Mouse (Mus musculus) liver, adult 2 months (tissue): Measurements from ENCODE around the gene Olfr1006. TPM values are rescaled to one million over a fixed set of nuclear protein-coding genes. Genes with fewer than 3 reads are reported as not detected.

Source experiments
- DNase-seq: peaks from one replicate; pipeline ENCODE4 v3.0.0-alpha.2; 2011; ENCODE audit warnings: low read depth, low spot score; ENCODE audit errors: extremely low read depth
- H3K27ac ChIP-seq: fragments of 200-500 bp; replicated peaks from 2 replicates; pipeline ENCODE4 v1.5.1; 2012; ENCODE audit warnings: low read depth, mild to moderate bottlenecking, control low read depth, inconsistent platforms, low read length; ENCODE audit not compliant: insufficient read depth
- H3K27me3 ChIP-seq: fragments of 200-500 bp; 2 replicates; pipeline ENCODE4 v1.6.1; 2012; ENCODE audit warnings: mild to moderate bottlenecking, moderate library complexity, low read length, inconsistent platforms; ENCODE audit not compliant: control insufficient read depth, insufficient read depth
- H3K36me3 ChIP-seq: fragments of 200-500 bp; 2 replicates; pipeline ENCODE4 v1.6.1; 2012; ENCODE audit warnings: low read length, inconsistent platforms; ENCODE audit not compliant: control insufficient read depth, insufficient read depth
- H3K4me1 ChIP-seq: fragments of 200-500 bp; 2 replicates; pipeline ENCODE4 v1.6.1; 2011; ENCODE audit warnings: low read length; ENCODE audit not compliant: control insufficient read depth, insufficient read depth
- H3K4me3 ChIP-seq: fragments of 200-500 bp; 2 replicates; pipeline ENCODE4 v1.5.1; 2011; ENCODE audit warnings: low read depth, mild to moderate bottlenecking, control low read depth, low read length, moderate library complexity; ENCODE audit not compliant: insufficient read depth
- H3K79me2 ChIP-seq: fragments of 200-500 bp; 2 replicates; pipeline ENCODE4 v1.6.1; 2012; ENCODE audit warnings: inconsistent platforms, mild to moderate bottlenecking, low read length, moderate library complexity; ENCODE audit not compliant: control insufficient read depth, insufficient read depth
- H3K9ac ChIP-seq: fragments of 200-500 bp; 2 replicates; pipeline ENCODE4 v1.6.1; 2012; ENCODE audit warnings: low read depth, mild to moderate bottlenecking, control low read depth, inconsistent platforms, low read length
- CTCF ChIP-seq: fragments of 200-500 bp; IDR thresholded peaks from 2 replicates; pipeline ENCODE4 v1.5.1; 2011; ENCODE audit warnings: low read depth, low read length, control low read depth
- POLR2A ChIP-seq: fragments of 200-500 bp; IDR thresholded peaks from 2 replicates; pipeline ENCODE4 v1.6.1; 2011; ENCODE audit warnings: low read length, control low read depth; ENCODE audit not compliant: insufficient read depth; ENCODE audit errors: extremely low read depth
- WGBS: fragments of 180-500 bp; shearing (Covaris S2); methylation state at CpG from one replicate; pipeline ENCODE4 v1.1.7; 2018; 5-methylcytosine and 5-hydroxymethylcytosine counted together
- polyA plus RNA-seq: library from polyadenylated mRNA; depleted of rRNA; stranded (reverse); fragments of >200 nt; gene quantifications from 2 replicates; pipeline ENCODE4 v1.2.3, GENCODE M21; 2012; rRNA removed
- total RNA-seq: library from RNA; depleted of rRNA; stranded (reverse); fragments of >200 nt; gene quantifications from 2 replicates; pipeline ENCODE4 v1.2.3, GENCODE M21; 2014; rRNA removed

The Olfr1006 gene
- total and polyA plus RNA-seq, 2 experiments = not detected

- no peaks in the 10 kb centered on the region for H3K36me3 ChIP-seq
- DNase-seq = no peak
- H3K4me3 ChIP-seq = no peak within 1 kb of the TSS
- 88% methylated on average over 1 of the region's 1 CpGs for WGBS
- no peaks in the 10 kb centered on the region for H3K4me1 ChIP-seq
- no peak within 1 kb of the TSS for H3K9ac ChIP-seq
- no peak within 1 kb of the TSS for H3K27ac ChIP-seq
- no peaks in the 10 kb centered on the region for H3K27me3 ChIP-seq
- TF ChIP-seq CTCF = no peak
- TF ChIP-seq POLR2A = no peak
- H3K79me2 ChIP-seq = no peaks in the 10 kb centered on the region
These were observed 28.0 kb downstream of the Olfr1006 start, which contains the start of gene Olfr1002 for GRCm38 (mm10) chr2:85650604-85651003. TSS of gene Olfr1002 (minus strand) at chr2:85650704.

Other genes starting within 250 kb of the Olfr1006 start
- gene Olfr994, start 242.3 kb downstream of the Olfr1006 start, total RNA-seq = not detected in 2 replicates
- gene Olfr994, start 242.3 kb downstream of the Olfr1006 start, polyA plus RNA-seq = not detected in 2 replicates
- gene Olfr995, start 235.1 kb downstream of the Olfr1006 start, total RNA-seq = not detected in 2 replicates
- not detected in 2 replicates for gene Olfr995, start 235.1 kb downstream of the Olfr1006 start, polyA plus RNA-seq
- not detected in 2 replicates for gene 4833423E24Rik, start 159.7 kb downstream of the Olfr1006 start, total RNA-seq
- gene 4833423E24Rik, start 159.7 kb downstream of the Olfr1006 start, polyA plus RNA-seq = not detected in 2 replicates
- not detected in 2 replicates for gene Olfr996, start 99.6 kb downstream of the Olfr1006 start, total RNA-seq
- not detected in 2 replicates for gene Olfr996, start 99.6 kb downstream of the Olfr1006 start, polyA plus RNA-seq
- gene Olfr998, start 89.8 kb downstream of the Olfr1006 start, total RNA-seq = not detected in 2 replicates
- gene Olfr998, start 89.8 kb downstream of the Olfr1006 start, polyA plus RNA-seq = not detected in 2 replicates
- gene Olfr1000, start 66.9 kb downstream of the Olfr1006 start, total RNA-seq = not detected in 2 replicates
- not detected in 2 replicates for gene Olfr1000, start 66.9 kb downstream of the Olfr1006 start, polyA plus RNA-seq
- not detected in 2 replicates for gene Olfr1002, start 28.1 kb downstream of the Olfr1006 start, total RNA-seq
- not detected in 2 replicates for gene Olfr1002, start 28.1 kb downstream of the Olfr1006 start, polyA plus RNA-seq
- gene Olfr154, start 14.3 kb downstream of the Olfr1006 start, total RNA-seq = not detected in 2 replicates
- gene Olfr154, start 14.3 kb downstream of the Olfr1006 start, polyA plus RNA-seq = not detected in 2 replicates
- not detected in 2 replicates for gene Olfr1008, start 10.7 kb upstream of the Olfr1006 start, total RNA-seq
- not detected in 2 replicates for gene Olfr1008, start 10.7 kb upstream of the Olfr1006 start, polyA plus RNA-seq
- gene Olfr1009, start 36.7 kb upstream of the Olfr1006 start, total RNA-seq = not detected in 2 replicates
- gene Olfr1009, start 36.7 kb upstream of the Olfr1006 start, polyA plus RNA-seq = not detected in 2 replicates
- gene Olfr1012, start 84.0 kb upstream of the Olfr1006 start, total RNA-seq = not detected in 2 replicates
- gene Olfr1012, start 84.0 kb upstream of the Olfr1006 start, polyA plus RNA-seq = not detected in 2 replicates
- not detected in 2 replicates for gene Olfr1013, start 88.3 kb upstream of the Olfr1006 start, total RNA-seq
- gene Olfr1013, start 88.3 kb upstream of the Olfr1006 start, polyA plus RNA-seq = not detected in 2 replicates
- gene Olfr1014, start 93.9 kb upstream of the Olfr1006 start, total RNA-seq = not detected in 2 replicates
- gene Olfr1014, start 93.9 kb upstream of the Olfr1006 start, polyA plus RNA-seq = not detected in 2 replicates
- gene Olfr1015, start 103.2 kb upstream of the Olfr1006 start, total RNA-seq = not detected in 2 replicates
- gene Olfr1015, start 103.2 kb upstream of the Olfr1006 start, polyA plus RNA-seq = not detected in 2 replicates
- not detected in 2 replicates for gene Olfr1016, start 123.8 kb upstream of the Olfr1006 start, total RNA-seq
- not detected in 2 replicates for gene Olfr1016, start 123.8 kb upstream of the Olfr1006 start, polyA plus RNA-seq
- gene Olfr1018, start 139.7 kb upstream of the Olfr1006 start, total RNA-seq = not detected in 2 replicates
- gene Olfr1018, start 139.7 kb upstream of the Olfr1006 start, polyA plus RNA-seq = not detected in 2 replicates
- gene Olfr1019, start 166.7 kb upstream of the Olfr1006 start, total RNA-seq = not detected in 2 replicates
- not detected in 2 replicates for gene Olfr1019, start 166.7 kb upstream of the Olfr1006 start, polyA plus RNA-seq
- not detected in 2 replicates for gene Olfr1020, start 168.3 kb upstream of the Olfr1006 start, total RNA-seq
- not detected in 2 replicates for gene Olfr1020, start 168.3 kb upstream of the Olfr1006 start, polyA plus RNA-seq
- not detected in 2 replicates for gene Olfr1022, start 189.8 kb upstream of the Olfr1006 start, total RNA-seq
- gene Olfr1022, start 189.8 kb upstream of the Olfr1006 start, polyA plus RNA-seq = not detected in 2 replicates
- gene Olfr1023, start 206.9 kb upstream of the Olfr1006 start, total RNA-seq = not detected in 2 replicates
- not detected in 2 replicates for gene Olfr1023, start 206.9 kb upstream of the Olfr1006 start, polyA plus RNA-seq
- gene Olfr1024, start 226.3 kb upstream of the Olfr1006 start, total RNA-seq = not detected in 2 replicates
- gene Olfr1024, start 226.3 kb upstream of the Olfr1006 start, polyA plus RNA-seq = not detected in 2 replicates
- gene Olfr1025-ps1, start 236.4 kb upstream of the Olfr1006 start, total RNA-seq = not detected in 2 replicates
- gene Olfr1025-ps1, start 236.4 kb upstream of the Olfr1006 start, polyA plus RNA-seq = not detected in 2 replicates
- gene Olfr1026, start 242.8 kb upstream of the Olfr1006 start, total RNA-seq = not detected in 2 replicates
- not detected in 2 replicates for gene Olfr1026, start 242.8 kb upstream of the Olfr1006 start, polyA plus RNA-seq